Mouse (Mus musculus): ENCODE measurements around the gene Cyp2c69. TPM values are rescaled to one million over a fixed set of nuclear protein-coding genes. Genes with fewer than 3 reads are reported as not detected.
"Not testable (repeated sequence)": the region's sequence is repeated elsewhere in the genome, so short reads cannot be mapped to it uniquely, and the experiment has no call there.

Gene Cyp2c69
- polyA plus RNA-seq (2012; rRNA removed): not detected in 2 replicates

- not testable (repeated sequence) for DNase-seq (ENCODE audit: low read depth)
These were observed at the start of gene Cyp2c69 for GRCm38 (mm10) chr19:39886699-39887098. Gene Cyp2c69, minus strand, starts transcription at chr19:39886799.

- no peak for DNase-seq (ENCODE audit: low read depth)
- TF ChIP-seq CTCF (IDR thresholded peaks at IDR 0.05; ENCODE audit: borderline replicate concordance, extremely low read depth, insufficient read depth, insufficient read length) (no peak), POLR2A (IDR thresholded peaks at IDR 0.05; ENCODE audit: borderline replicate concordance, extremely low read depth, insufficient read depth, insufficient read length, poor library complexity, severe bottlenecking) (no peak)
These were observed 48.8 kb upstream of the Cyp2c69 start for GRCm38 (mm10) chr19:39935396-39935795.

- DNase-seq (ENCODE audit: low read depth): no peak
These were observed 43.4 kb upstream of the Cyp2c69 start for GRCm38 (mm10) chr19:39930032-39930431.

GRCm38 (mm10) chr19:39901656-39902055 is 15.1 kb upstream of the Cyp2c69 start:
- TF ChIP-seq CTCF (IDR thresholded peaks at IDR 0.05; ENCODE audit: borderline replicate concordance, extremely low read depth, insufficient read depth, insufficient read length): no peak
- no peak for TF ChIP-seq POLR2A (IDR thresholded peaks at IDR 0.05; ENCODE audit: borderline replicate concordance, extremely low read depth, insufficient read depth, insufficient read length, poor library complexity, severe bottlenecking)
- DNase-seq (ENCODE audit: low read depth): no peak

More at GRCm38 (mm10) chr19:39930032-39930431, 43.4 kb upstream of the Cyp2c69 start:
- TF ChIP-seq POLR2A (IDR thresholded peaks at IDR 0.05; ENCODE audit: borderline replicate concordance, extremely low read depth, insufficient read depth, insufficient read length, poor library complexity, severe bottlenecking) (no peak), CTCF (IDR thresholded peaks at IDR 0.05; ENCODE audit: borderline replicate concordance, extremely low read depth, insufficient read depth, insufficient read length) (no peak)

- DNase-seq (ENCODE audit: low read depth): not testable (repeated sequence)
These were observed 3.5 kb upstream of the Cyp2c69 start for GRCm38 (mm10) chr19:39890079-39890478.

GRCm38 (mm10) chr19:39866133-39866532 is 20.5 kb downstream of the Cyp2c69 start:
- TF ChIP-seq POLR2A (IDR thresholded peaks at IDR 0.05; ENCODE audit: borderline replicate concordance, extremely low read depth, insufficient read depth, insufficient read length, poor library complexity, severe bottlenecking) (no peak), CTCF (IDR thresholded peaks at IDR 0.05; ENCODE audit: borderline replicate concordance, extremely low read depth, insufficient read depth, insufficient read length) (no peak)
- no peak for DNase-seq (ENCODE audit: low read depth)

- not testable (repeated sequence) for DNase-seq (ENCODE audit: low read depth)
These were observed 65.7 kb downstream of the Cyp2c69 start for GRCm38 (mm10) chr19:39820931-39821330.

- not testable (repeated sequence) for DNase-seq (ENCODE audit: low read depth)
These were observed 70.2 kb downstream of the Cyp2c69 start for GRCm38 (mm10) chr19:39816400-39816799.

GRCm38 (mm10) chr19:39815991-39816390 is 70.6 kb downstream of the Cyp2c69 start:
- not testable (repeated sequence) for DNase-seq (ENCODE audit: low read depth)

GRCm38 (mm10) chr19:39812714-39813113 is 73.9 kb downstream of the Cyp2c69 start, which contains the start of gene Cyp2c40:
Gene Cyp2c40, minus strand, starts transcription at chr19:39812814.
- not testable (repeated sequence) for DNase-seq (ENCODE audit: low read depth)

Other genes starting within 250 kb of the Cyp2c69 start
- not detected in 2 replicates for gene Cyp2c67, start 237.7 kb downstream of the Cyp2c69 start, polyA plus RNA-seq (2012; rRNA removed)
- gene Cyp2c68, start 145.7 kb downstream of the Cyp2c69 start, polyA plus RNA-seq (2012; rRNA removed): not detected in 2 replicates
- gene Cyp2c40, start 74.0 kb downstream of the Cyp2c69 start, polyA plus RNA-seq (2012; rRNA removed): not detected in 2 replicates
- gene Cyp2c37, start 105.6 kb upstream of the Cyp2c69 start, polyA plus RNA-seq (2012; rRNA removed): not detected in 2 replicates
- not detected in 2 replicates for gene Cyp2c54, start 187.0 kb upstream of the Cyp2c69 start, polyA plus RNA-seq (2012; rRNA removed)
- not detected in 2 replicates for gene Cyp2c50, start 202.9 kb upstream of the Cyp2c69 start, polyA plus RNA-seq (2012; rRNA removed)